Mouse (Mus musculus) cerebellum, postnatal 36 days (tissue): Measurements from ENCODE around the gene Nt5c3b.

Source experiments
- DNase-seq, 2 experiments: peaks; one replicate each; pipeline ENCODE4 v3.0.0; 2021 to 2022; ENCODE audit warnings: mixed read lengths in 2 of 2

Nt5c3b gene

DNA sequence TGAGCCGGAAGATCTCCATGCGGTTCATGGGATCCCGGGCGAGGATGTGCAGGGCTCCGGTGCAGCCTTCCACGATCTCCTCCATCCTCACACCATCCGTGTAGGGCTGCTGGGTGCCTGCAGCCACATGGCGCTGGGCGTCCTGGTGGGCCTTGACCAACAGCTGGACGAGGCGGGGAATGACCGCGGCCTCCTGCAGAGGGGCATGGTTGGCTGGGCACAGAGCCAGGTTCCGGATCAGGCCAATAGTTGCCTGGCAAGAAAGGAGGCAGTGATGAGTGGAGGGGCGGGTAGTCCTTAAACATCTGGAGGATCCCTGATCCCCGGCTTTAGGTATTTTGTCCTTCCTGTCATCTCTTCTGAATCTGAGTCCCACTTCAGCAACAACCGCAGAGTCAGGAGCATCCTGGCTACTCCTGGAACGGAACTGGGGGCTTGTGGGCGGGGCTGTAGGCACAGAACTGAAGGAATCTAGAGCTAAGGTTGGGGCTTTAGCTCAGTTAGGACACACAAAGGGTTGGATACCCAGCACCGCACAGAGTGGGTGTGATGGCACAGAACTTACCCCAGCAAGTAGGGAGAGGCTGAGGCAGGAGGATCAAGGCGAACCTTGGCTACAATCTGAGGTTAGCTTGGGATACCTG lies 64.7 kb downstream of the Nt5c3b start:
- no peak for DNase-seq

DNA sequence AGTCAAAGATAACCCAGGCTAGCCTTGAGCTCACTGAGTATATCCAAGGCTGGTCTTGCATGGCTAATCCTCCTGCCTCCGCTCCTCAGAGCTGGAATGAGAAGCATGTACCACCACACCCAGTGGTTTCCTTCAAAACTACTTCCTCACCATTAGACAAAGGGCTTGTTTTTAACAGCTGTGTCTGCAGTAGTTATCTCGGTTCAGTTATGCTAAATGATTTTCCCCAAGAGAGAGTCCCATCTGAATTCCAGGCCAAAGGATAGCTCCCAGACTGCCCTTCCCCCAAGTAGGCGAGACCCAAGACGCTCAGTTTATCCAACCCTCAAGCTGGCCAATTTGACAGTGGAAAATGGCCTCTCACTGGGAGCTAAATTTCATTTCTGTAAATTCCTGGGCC lies 65.6 kb downstream of the Nt5c3b start:
- no peak for DNase-seq

DNA sequence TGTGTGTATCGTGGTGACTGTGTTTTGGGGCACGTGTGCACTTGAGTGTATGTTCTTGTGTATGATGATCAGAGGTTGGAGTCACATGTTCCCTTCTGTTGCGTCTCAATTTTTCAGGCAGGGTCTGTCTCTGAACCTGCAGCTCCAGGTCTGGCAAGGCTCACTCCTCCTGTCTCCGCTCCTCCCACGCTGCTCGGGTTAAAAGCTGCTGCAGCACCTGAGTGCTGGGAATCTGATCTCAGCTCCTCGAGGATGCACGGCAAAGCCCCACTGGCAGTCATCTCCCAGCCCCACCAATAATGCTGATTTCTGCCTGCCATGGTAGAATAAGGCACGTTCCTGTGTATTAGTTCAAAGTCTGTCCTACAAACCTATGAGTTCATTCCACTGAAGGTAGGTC lies 66.5 kb downstream of the Nt5c3b start:
- DNase-seq: no peak
